Mouse (Mus musculus) CH12.LX (cell line): ENCODE measurements at regions not wholly inside any gene's neighbourhood (a gene's known extent, or its start where the extent isn't known, plus 50 kb on each side); places are given as distances from the start of the nearest gene placed in this dataset.

Experiments
- CTCF ChIP-seq, 2 experiments: IDR thresholded peaks in 1 of 2; conservative IDR thresholded peaks in 1 of 2; 2 replicates each; pipeline ENCODE4 v1.5.1; 2011 to 2012; ENCODE audit warnings: low read depth in 2 of 2, low read length in 2 of 2, improper control_type of control experiment in 1 of 2, inconsistent platforms in 1 of 2, mild to moderate bottlenecking in 1 of 2, moderate library complexity in 1 of 2
- EP300 ChIP-seq: IDR thresholded peaks from 2 replicates; pipeline ENCODE4 v1.6.1; 2011; ENCODE audit warnings: low read length, improper control_type of control experiment
- POLR2A ChIP-seq: IDR thresholded peaks from 2 replicates; pipeline ENCODE4 v1.6.1; 2011; ENCODE audit warnings: low read depth, mild to moderate bottlenecking, improper control_type of control experiment, low read length
- SMC3 ChIP-seq: IDR thresholded peaks from 2 replicates; pipeline ENCODE4 v1.6.1; 2011; ENCODE audit warnings: low read depth, low read length, improper control_type of control experiment
- USF1 ChIP-seq: IDR thresholded peaks from 2 replicates; pipeline ENCODE4 v1.6.1; 2014; ENCODE audit warnings: low read depth, mild to moderate bottlenecking, inconsistent platforms, low read length, improper control_type of control experiment
- USF2 ChIP-seq: conservative IDR thresholded peaks from 2 replicates; pipeline ENCODE4 v1.6.1; 2011; ENCODE audit warnings: low read depth, low read length, improper control_type of control experiment
- ZNF384 ChIP-seq: IDR thresholded peaks from 2 replicates; pipeline ENCODE4 v1.6.1; 2012; ENCODE audit warnings: low read depth, low read length, improper control_type of control experiment, inconsistent platforms

DNA sequence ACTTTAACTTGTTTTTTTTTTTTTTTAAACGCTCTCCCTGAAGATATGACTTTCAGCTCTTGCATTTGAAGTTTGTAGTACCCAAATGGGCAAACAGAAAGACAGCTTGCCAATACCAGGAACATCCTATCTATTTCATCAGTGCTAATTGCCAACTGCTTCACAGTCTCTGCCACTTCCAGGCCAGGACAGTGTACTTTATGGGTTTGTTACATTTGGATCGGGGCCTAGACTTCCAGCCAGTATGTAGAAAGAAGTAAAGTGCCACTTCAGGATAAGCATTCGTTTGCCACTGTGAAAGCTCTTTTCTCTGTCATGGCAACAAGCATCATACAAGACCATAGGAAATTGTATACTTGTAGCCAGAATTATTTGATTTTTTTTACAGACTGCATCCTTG lies 439.6 kb upstream of the Atp2b1 start:
- no peak for TF ChIP-seq USF1
- TF ChIP-seq CTCF (conservative IDR thresholded peaks at IDR 0.05 in 1 of 2, IDR thresholded peaks at IDR 0.05 in 1 of 2; ENCODE audit: low read depth in 2 of 2, low read length in 2 of 2), result no peak
- no peak for TF ChIP-seq POLR2A
- TF ChIP-seq ZNF384, result no peak
- TF ChIP-seq USF2, result no peak
- TF ChIP-seq EP300, result no peak
- no peak for TF ChIP-seq SMC3
